ENCODE assay signal across 25 mouse cellular contexts in the genomic region with DNA sequence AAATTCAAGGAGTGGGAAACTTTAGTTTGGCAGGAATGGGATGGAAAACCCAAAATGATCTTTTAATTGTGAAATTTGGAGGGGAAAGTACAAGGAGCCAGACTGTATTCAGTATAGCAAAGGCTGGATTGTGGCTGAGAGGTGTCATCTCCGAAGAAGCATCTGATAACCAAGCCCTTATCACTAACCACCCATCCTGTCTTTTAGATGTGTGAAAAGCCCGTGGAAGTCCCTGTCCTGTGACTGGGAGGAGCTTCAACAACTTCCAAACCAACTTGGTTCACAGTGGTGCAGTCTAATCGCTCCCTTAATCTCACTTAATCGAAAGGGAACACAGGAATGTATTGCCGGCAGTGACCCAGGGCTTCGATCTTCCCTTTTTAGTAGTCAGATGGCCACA. TPM values are rescaled to one million over a fixed set of nuclear protein-coding genes. Genes with fewer than 3 reads are reported as not detected.
DNase-seq lines count a peak whose midpoint lies in the region; ATAC-seq and TF ChIP-seq lines count a peak whose summit lies in the region.
"Had no signal": no experiment of that assay in that cellular context is flagged by ENCODE, and none has a peak within 500 bp of the region (broad histone marks: within the 10 kb centered on the region; RNA-seq: fewer than 3 reads in every experiment).

No protein-coding gene starts in this region.

- H3K27me3 ChIP-seq in G1E (ENCODE audit: insufficient read depth, low read length) = no peaks in the 10 kb centered on the region
- H3K27me3 ChIP-seq: embryonic facial prominence, embryonic 12.5 days; embryonic facial prominence, embryonic 15.5 days; heart, embryonic 12.5 days; heart, embryonic 15.5 days; intestine, embryonic 15.5 days had no signal

- peak; percentile 65 for DNase-seq in CD4-positive helper T cell, adult 2 months (ENCODE audit: low read depth, low spot score)
- no peak for DNase-seq in G1E (ENCODE audit: low spot score)
- DNase-seq in induced T-regulatory cell, adult 2 months (ENCODE audit: low read depth) = peak; percentile 88
- no peak for DNase-seq in liver
- DNase-seq in thymus, postnatal 10 days (ENCODE audit: low spot score in 2 of 2) = no peak
- DNase-seq in urinary bladder, postnatal 14 days (ENCODE audit: low spot score) = no peak
- DNase-seq: adrenal gland, adult 8-10 months; adrenal gland, postnatal 25 days; cerebellum, adult 18-20 months; cerebellum, adult 9-11 months; cerebellum, postnatal 25 days; forebrain, postnatal 0 days; gastrocnemius, adult 2 months; gastrocnemius, postnatal 14 days; heart, adult 11 months; heart, postnatal 10 days; heart, postnatal 36 days; kidney, adult 11 months had no signal

- no peaks in the 10 kb centered on the region for H3K36me3 ChIP-seq in G1E (replicated peaks)
- H3K36me3 ChIP-seq: embryonic facial prominence, embryonic 12.5 days; embryonic facial prominence, embryonic 15.5 days; heart, embryonic 12.5 days; heart, embryonic 15.5 days; intestine, embryonic 15.5 days had no signal

- no peaks in the 10 kb centered on the region for H3K9me3 ChIP-seq in G1E (replicated peaks)
- H3K9me3 ChIP-seq: embryonic facial prominence, embryonic 12.5 days; embryonic facial prominence, embryonic 15.5 days; heart, embryonic 12.5 days; heart, embryonic 15.5 days; intestine, embryonic 15.5 days had no signal

- ATAC-seq in G1E (ENCODE audit: extremely low read depth, insufficient number of reproducible peaks, low FRiP score, poor library complexity, severe bottlenecking) = peak; percentile 72
- ATAC-seq: forebrain, embryonic 14.5 days; forebrain, postnatal 0 days; hindbrain, postnatal 0 days; intestine, embryonic 15.5 days had no signal

- no peak overlapping the region; the same call in 1 of the 2 replicates for H3K4me3 ChIP-seq in G1E (ENCODE audit: low read depth, low read length)
- H3K4me3 ChIP-seq: embryonic facial prominence, embryonic 12.5 days; embryonic facial prominence, embryonic 15.5 days; gastrocnemius, adult 2 months; heart, embryonic 12.5 days; heart, embryonic 15.5 days; intestine, embryonic 15.5 days had no signal

- peaks cover 46% of the 10 kb centered on the region for H3K4me1 ChIP-seq in G1E (ENCODE audit: insufficient read depth, low read depth, low read length)
- H3K4me1 ChIP-seq: embryonic facial prominence, embryonic 12.5 days; embryonic facial prominence, embryonic 15.5 days; heart, embryonic 12.5 days; heart, embryonic 15.5 days; intestine, embryonic 15.5 days had no signal

- no peak for TF ChIP-seq CTCF in G1E (IDR thresholded peaks at IDR 0.05; ENCODE audit: low read depth, low read length)

RNA-seq across cellular contexts. Expression of gene Ikzf2, which starts 4.9 kb away (rescaled TPM):
- total RNA-seq in G1E (2014; fragmentation: Nextera tagmentation) (62.7 and 84.3 TPM in 2 replicates), G1E (2017) (9.6 and 11.4 TPM in 2 replicates)
- polyA plus RNA-seq in G1E (2012) = 1.2 and 2.4 TPM in 2 replicates

Comparison
In these comparisons a context has a peak if more than half of its experiments do, and no peak if none do; other contexts are left out.
1. DNase-seq: peak in CD4-positive helper T cell, adult 2 months (single experiment) and induced T-regulatory cell, adult 2 months (single experiment); none in G1E (single experiment), liver (single experiment), thymus, postnatal 10 days (0 of 2) and urinary bladder, postnatal 14 days (single experiment).